Mouse (Mus musculus) A20 (cell line): ENCODE results near the gene Kctd6.

ENCODE experiments used
- DNase-seq: peaks from one replicate; pipeline ENCODE4 v3.0.0-alpha.2; 2011; ENCODE audit warnings: low read depth, low spot score

The Kctd6 gene

DNA sequence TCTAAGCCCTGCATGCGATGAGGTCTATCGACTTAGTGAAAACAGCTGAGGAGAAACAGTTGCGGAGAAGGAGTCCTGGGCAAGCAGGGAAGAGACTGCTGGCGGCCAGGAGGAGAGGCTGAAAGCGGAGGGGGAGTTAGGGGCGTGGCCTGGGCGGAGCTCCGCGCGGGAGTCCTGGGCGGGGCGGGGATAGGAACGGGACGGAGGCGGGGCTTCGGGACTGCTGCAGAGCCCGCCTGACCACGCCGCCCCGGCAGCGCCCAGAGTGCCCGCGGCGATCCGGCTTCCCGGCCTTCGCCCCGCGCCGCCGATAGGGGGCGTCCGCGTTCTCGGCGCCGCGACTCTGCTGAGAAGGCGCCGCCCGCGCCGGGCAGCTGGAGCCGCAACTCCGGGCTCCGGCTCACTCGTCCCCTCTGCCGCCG is at the start of gene Kctd6:
Gene Kctd6 (plus strand): TSS at position 338 of the 422 bp plus-strand sequence.
- DNase-seq = peak; percentile 95

DNA sequence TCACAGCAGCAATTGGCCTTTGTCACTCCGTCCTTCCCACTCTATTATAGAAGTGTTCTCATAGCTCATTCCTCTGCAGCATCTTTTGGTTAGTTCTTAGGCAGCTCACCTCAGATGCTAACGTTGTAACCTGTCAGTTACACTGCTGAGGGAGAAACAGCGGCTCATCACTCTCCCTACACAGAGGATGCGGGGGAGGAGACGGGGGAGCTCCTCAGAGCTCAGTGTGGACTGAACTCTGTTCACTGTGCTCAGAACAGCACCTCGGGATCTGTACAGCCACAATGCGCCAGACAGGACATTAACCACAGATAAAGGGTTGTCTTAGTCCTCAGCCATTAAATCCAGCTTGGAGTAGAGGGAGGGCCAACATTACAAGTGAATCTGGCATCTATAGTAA is 49.5 kb upstream of the Kctd6 start:
- no peak for DNase-seq

DNA sequence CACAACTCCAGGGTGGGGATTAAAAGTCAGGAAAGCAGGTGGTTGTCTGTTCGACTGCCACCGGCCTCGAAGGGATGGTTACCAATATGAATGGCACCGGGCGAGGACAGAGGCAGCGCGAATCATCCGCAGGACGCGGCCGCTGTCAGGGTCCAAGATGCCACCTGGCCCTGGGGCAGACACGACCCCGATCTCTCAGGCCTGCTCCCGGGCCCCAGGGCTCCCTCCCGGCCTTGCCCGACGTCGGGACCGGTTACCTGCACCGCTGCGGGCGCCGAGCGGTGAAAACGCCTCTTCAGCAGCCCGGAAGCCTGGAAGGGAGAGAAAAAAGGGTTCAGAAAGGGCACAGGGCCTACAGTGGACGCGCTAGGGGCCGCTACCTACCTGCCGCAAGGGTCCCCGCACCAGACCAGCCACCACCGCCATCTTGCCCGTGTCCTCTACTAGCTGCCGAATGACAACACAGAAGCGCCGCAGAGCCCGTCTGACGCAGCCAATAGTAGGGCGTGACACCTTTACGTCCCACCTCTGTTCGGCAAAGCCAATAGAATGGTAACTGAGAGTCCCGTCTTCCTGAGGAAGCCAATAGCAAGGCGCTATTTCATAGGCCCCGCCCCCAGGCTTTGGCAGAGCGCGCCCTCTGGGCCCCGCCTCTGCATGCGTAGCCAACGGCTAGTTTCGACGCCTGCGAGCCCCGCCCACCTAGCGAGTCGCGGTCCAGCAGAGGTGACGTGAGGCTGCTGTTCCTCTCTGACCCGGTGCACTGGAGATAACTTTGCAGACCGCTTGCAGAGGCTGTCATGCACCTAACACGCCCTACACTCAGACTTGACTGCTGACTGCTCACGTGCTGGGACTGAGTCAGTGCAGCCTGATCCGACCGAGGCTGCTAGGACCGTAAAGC is 41.2 kb upstream of the Kctd6 start, which contains the start of gene Pdhb:
Gene Pdhb (minus strand): TSS at position 519 of the 904 bp plus-strand sequence.
- DNase-seq = peak; percentile 99

DNA sequence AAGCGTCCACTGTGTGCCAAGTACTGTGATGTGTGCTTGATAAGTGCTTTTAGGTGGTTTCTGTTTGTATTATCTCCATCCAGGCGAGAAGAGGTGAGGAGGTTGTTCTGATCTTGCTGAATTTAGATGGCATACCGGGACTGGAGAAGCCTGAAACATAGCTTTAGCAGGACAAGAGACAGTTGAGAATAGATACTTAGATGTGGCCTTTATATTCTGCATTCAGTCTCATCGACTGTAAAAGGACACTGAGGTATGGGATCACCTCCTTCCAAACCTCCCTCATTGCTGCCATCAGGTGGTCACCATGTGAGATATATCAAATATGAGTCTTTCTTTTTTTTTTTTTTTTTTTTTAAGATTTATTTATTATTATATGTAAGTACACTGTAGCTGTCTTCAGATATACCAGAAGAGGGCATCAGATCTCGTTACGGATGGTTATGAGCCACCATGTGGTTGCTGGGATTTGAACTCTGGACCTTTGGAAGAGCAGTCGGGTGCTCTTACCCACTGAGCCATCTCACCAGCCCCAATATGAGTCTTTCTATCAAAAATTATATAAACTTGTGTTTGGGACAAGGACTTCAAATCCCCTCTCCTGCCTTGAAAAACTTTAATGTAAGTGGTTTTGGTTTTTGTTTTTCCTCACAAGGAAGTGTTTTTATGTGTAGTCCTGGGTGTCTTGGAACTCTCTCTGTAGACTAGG is 40.2 kb upstream of the Kctd6 start:
- peak; percentile 81 for DNase-seq

DNA sequence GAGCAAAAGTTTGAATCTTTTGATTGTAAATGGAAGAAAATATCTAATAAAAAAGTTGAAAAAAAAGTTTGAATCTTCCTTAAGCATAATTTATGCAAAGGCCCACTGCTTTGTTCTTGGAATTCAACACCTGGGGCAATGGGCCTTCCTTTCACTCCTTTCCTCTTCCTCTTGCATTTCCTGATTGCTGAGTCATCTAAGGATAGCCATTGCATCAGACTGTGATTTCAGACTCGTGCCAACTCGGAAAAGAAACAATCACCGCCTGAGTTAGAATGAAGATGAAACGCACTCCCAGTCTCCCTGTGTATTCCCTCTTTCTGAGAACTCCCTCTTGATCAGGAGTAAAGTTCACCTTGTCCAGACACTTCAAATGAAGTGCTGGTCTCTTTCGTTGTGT is 39.3 kb upstream of the Kctd6 start:
- no peak for DNase-seq

DNA sequence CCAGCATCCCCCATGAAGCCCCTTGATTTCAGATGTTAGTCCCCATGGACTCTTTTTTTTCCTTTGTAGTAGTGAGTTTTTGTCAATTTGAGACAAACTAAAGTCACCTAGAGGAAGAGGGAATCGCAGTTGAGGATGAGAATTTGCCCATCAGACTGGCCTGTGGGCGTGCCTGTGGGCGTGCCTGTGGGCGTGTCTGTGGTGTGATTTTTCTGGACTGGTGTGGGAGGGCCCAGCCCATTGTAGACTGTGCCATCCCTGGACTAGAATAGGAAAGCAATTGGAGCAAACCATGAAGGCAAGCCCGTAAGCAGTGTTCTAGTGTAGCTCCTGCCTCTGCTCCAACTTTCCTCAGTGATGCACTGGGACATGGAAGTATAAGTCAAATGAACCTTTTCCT is 37.7 kb upstream of the Kctd6 start:
- peak; percentile 56 for DNase-seq

DNA sequence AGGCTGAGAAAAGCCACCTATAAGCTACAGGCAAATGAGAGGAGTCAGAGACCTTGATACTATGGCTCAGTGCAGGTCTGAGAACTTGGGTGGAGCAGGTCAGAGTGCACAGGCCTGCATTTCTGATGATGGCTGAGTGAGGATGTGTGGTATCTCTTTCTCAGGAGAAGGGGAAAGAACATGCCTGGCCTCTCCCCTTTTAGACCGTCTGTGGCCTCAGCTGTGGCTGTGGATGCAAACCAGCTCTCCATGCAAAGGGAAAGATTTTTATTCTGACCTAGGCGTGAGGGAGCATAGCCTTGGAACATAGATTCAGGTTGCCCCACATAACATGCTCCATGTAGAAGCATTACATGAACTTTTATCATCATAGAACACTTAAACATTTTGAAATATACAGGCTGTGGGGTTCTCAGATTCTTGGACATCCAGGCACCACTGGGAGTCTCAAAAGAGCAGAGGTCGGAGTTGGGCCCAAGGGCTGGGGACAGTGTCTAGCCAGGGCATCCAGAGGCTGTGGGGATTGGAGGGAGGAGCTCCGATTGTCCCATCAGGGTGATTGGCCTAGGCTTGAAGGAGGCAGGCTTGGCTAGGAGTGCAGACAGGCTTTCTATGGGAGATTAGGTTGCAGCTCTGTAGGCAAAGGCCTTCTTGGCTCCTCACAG is 33.4 kb upstream of the Kctd6 start:
- DNase-seq = no peak

DNA sequence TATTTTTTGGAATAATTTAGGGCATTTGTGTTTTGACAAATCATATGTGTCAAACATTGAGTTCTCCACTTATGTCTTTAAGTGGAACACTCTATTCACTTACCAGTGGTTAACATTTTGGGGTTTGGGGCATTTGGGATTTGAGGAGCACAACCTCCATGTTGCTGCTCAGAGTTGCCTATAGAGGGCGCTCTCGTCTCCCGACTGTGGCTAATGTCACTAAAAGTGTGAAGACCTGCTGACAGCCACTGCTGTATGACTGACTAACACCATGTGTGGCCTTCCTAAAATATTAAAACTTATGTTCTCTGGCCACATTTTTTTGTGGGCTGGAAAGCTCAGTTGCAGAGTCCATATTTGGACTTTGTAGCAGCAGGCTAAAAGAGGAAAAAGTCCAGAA is 30.6 kb upstream of the Kctd6 start:
- DNase-seq = peak; percentile 37

DNA sequence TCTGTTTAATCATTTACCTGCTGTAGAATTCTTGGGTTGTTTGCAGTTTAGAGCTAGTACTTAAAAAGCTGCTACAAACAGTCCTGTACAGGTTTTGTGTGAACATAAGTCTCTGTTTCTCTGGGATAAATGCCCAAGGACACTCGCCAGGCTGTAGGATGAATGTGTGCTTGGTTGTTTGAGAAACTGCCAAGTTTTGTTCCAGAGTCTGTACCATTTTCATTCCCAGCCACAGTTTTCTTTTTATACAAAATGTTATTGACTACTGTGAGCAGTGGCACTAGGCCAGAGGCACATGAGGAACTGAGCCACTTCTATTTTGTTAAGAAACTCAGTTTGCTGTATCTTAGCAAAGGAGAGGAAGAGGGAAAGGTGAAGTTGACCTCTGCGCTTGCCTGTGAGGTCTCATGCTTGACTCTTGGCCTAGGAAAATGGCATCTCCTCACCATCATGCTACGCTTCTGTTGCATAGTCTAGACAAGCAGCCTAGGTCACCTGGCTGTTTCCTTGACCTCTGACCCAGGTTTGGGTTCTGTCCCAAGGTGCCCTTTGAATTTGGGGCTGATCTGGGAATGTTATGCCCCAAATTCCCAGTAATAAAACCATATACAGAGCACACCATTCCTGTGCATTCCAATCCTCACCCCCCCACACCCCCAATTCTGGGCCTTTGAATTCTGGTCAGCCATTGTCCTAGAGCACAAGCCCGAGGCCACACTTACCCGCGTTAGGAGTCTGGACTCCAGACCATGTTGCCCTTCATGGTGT is 27.5 kb upstream of the Kctd6 start:
- DNase-seq = no peak

DNA sequence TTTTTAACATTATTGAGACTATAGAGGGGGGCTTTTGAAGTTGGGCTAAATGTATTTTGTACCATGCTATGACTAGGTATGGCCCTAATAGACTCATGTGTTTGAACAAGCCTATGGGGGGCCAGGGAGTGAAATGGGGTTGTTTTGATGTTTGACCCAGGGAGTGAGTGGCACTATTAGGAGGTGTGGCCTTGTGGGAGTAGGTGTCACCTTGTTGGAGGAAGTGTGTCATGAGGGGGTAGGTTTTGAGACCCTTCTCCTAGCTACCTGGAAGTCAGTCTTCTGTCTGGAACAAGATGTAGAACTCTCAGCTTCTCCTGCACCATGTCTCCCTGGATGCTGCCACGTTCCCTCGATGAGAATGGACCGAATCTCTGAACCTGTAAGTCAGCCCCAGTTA is 23.4 kb upstream of the Kctd6 start:
- no peak for DNase-seq

DNA sequence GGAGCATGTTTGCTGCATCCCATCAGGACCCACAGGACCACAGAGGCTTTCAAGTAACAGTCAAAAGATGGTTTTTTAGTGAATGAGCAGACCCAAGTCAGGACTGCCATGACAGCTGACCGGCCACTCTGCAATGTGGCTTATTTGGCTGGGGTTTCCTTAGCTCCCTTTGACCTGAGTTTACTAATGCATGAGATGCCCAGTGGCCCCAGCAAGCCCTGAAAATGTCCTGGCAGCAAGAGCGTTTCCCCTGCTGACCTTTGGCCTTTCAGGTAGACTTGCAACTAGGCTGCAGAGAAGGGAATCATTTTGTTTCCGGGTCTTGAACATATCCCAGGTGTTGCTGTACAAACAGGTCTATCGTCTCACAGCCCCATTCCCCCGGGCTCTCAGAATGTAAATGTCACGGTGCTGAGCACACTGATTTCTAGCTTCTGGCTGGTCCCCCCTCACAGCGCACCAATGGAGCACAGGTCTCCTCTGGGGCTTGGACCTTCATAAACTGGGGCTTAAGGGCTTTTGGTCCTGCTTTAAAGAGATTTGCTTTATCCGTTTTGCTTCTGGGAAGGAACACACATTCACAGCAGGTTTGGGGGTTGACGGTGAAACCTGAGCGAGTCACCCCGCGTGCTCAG is 22.5 kb upstream of the Kctd6 start:
- no peak for DNase-seq

DNA sequence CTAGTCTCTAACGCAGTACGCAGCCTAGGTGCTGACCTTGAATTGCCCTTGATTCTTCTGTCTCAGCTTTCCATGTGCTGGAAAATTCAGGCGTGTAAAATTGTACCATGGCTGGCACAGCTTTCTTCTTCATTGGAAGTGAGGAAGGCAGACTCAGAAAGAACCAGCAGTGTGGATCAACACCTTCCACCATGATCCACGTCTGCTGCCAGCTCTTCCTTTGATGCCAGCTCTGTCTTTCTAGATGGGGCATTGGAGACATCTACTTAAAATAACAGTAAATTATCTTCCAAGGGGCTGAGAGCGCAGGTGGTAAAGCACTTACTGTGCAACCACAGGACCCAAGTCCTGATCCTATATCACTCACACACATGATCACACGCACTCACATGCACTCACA is 21.2 kb upstream of the Kctd6 start:
- no peak for DNase-seq

DNA sequence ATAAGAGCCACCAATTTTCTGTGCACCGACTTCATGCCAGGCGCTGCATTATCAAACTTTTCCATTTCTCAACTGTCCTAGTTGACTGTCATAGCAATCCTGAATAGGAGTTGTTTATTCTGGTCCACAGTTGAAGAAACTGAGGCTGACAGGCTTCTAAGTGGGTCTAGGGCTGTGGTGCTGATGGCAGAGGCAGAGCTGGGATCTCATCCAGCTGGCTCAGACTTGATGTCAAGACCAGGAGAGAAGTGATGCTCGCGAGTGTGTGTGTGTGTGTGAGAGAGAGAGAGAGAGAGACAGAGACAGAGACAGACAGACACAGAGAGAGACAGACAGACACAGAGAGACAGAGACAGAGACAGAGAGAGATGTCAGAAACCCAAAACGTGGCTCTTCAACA is 13.2 kb upstream of the Kctd6 start:
- DNase-seq = no peak

DNA sequence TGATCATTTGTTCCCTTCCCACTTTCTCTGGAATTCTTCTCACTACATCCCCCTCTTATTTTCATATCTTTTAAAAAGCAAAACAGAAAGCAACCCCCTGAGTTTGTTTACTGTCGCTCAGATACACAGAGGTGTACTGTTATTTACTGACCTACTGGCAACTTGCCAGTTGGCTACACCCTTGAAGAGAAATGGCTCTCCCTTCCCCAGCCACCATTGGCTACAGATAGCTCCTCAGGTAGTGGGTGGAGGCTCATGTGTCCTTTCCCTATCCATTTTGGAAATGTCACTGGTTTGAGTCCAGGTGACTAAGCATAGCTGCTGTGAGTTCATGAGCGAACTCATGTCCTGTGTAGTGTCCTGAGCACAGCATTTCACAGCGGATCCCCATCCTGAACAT is 12.2 kb upstream of the Kctd6 start:
- no peak for DNase-seq

DNA sequence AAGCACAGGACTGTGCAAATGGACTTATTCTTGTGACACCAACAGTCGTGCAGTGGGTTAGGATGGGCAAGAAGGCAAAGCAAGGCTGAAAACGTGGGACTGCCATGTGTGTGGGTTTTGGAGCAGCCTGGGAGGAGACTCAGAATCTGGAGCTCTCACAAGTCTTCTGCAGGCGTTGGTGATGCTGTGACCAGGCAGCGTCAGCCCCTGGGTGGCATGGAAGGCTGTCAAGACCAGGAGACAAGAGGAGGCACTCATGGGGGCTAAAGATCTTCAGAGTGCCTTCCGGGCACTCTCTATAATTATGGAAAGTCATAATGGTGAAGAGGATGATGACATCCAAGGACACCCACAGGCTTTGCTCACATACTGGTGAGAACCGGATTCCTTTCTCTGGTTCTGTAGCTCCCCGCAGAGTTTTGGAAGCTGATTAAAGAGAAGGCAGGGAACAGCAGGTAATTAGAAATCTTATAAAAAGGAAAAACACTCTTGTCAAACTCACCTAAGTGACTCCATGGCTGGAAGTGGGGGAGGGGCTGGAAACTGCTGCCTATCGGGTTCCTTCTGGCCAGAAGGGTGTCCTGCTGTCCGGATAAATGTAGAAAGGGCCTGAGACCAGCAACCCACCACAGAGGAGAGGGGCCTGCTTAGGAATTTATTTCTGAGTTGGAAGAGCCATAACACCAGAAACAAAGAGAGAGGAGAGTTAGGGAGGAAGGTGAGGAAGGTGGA is 7.6 kb upstream of the Kctd6 start:
- DNase-seq = no peak

DNA sequence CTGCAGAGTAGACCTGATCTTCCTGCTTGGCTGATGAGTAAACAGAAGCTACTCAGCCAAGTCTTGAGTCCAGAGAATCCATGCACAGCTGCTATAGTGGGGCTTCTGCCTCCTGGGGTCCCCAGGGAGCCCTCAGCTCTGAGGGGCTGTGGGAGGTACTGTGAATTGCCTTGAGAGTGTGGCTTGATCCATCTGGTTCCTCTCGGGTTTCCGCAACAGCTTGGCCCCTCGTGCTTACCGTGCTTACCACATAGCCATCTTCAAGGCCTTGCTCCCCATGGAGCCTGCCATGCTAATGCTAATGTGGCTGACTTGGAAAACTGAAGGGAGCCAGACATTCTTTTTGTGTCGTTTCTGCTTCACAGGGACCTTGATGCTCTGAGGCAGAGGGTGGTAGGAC is 6.8 kb upstream of the Kctd6 start:
- DNase-seq = no peak

DNA sequence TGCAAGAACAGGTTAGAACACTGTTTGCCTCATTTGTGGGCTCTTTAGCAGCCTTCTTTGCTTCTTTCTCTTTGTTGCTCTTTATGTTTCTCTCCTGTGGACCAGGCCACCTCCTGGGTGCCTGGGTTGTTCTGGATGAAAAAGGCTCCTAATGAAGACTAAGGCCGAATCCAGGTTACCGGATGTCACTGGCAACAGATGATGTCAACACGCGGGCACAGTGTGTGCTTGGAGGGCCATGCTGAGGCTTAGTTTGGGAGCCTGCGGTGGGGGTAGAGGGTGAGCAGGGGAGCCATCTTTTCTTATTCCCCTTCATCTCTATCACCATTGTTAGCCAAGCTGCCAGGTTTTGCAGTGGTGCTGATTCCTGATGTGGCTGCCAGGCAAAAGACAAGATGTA is 6.4 kb upstream of the Kctd6 start:
- no peak for DNase-seq

DNA sequence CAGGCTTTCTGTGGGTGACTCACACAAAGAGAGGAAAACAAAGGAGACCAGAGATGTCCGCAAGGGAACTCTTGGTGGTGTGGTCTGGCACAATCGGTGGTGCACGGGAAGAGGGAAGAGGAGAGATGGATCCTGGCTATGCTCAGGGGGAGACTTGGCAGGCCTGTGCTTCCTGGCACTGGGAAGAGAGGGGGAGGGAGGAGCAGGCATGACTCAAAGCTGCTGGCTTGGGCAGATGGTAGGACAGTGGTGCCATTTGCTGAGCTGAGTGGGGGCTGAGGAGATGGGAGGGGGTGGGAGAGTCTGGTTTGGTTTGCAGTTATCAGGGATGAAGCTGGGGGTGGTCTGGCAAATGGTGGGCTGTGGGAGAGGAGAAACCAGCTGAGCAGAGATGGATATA is 5.1 kb upstream of the Kctd6 start:
- no peak for DNase-seq

DNA sequence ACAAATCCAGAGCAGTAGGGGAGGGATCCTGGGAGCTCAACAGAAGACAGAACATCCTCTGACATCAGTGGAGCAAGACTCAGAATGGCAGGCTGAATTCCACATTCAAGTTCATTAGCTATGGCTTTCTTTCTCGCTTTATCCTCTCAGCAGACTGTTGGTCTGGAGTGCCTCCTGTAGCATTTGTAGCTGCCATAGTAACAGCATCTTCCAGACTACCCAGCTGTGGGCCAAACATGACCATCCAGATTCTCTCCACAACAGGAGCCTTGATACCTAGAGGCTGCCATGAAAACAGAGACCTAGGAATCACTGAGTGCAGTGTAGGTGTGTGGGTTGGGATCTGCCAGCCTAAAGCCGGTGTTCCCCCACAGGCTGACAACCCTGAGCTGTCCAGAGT is 4.0 kb upstream of the Kctd6 start:
- no peak for DNase-seq

DNA sequence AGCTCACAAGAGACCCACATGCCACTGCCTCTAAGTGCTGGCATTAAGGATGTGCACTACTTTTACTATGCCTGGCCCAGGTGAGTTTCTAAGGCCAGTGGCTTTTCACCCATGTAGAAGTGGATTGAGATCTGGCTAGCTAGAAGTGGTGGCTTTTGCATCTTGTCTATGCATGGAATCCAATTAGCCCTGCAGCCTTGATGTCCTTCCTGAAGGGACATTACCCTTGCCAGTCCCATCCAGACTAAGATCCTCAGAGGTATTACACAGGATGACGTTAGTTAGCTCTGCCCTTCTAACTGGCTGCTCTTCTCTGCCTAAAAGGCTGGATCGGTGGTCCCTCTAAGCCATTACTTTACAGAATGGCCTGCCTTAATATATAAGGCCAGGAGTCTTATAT is 944 bp upstream of the Kctd6 start:
- no peak for DNase-seq
